Mouse (Mus musculus) CD4-positive naive resting alpha-beta T cell, adult 57 days (primary cell): ENCODE measurements around the gene Mgst1. TPM values are rescaled to one million over a fixed set of nuclear protein-coding genes. Genes with fewer than 3 reads are reported as not detected.

Source experiments
- total RNA-seq: library from RNA; stranded (reverse); gene quantifications from one replicate; pipeline ENCODE4 v1.2.4, GENCODE M21; 2023

Gene Mgst1
- total RNA-seq, result 3.4 TPM

DNA sequence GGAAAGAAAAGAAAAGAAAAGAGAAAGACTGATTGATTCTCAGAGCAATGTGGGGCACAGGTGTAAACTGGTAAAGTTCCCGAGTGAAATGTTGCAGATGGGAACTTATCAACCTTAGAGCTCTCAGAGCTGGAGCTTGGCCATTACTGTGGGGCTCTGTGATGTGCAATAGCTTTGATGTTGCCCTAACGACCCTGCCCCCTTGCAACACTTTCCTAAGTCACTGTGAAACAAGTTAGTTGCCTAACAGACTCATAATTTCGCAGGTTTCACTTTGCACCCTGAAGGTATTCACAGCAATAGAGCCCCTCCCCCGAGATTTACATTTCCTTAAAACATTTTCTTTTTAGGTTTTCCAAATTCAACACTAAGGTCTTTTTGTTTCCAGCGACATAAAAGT is at the start of gene Mgst1:
TSS of gene Mgst1 (plus strand) at position 387 of the 400 bp plus-strand sequence.

Other genes with a start within 250 kb of the Mgst1 start
- gene Slc15a5, start 60.4 kb upstream of the Mgst1 start, total RNA-seq, result not detected